Mouse (Mus musculus): Measurements from ENCODE around the gene Upf1. TPM values are rescaled to one million over a fixed set of nuclear protein-coding genes. Genes with fewer than 3 reads are reported as not detected.

Gene Upf1
- total RNA-seq, 2 experiments from 2014 or later, result 54.9 to 55.3 TPM

Other genes with a start within 250 kb of the Upf1 start
- 100 to 1,000 TPM; 511 to 532 TPM for gene Ncan, start 232.4 kb downstream of the Upf1 start, total RNA-seq (2021)
- gene Nr2c2ap, start 221.9 kb downstream of the Upf1 start, total RNA-seq (2021), result 10 to 100 TPM; 33.0 to 34.5 TPM
- gene Rfxank, start 214.1 kb downstream of the Upf1 start, total RNA-seq (2021), result 10 to 100 TPM; 11.7 to 14.6 TPM
- 10 to 100 TPM; 42.2 to 44.7 TPM for gene Borcs8, start 213.8 kb downstream of the Upf1 start, total RNA-seq (2021)
- under 1 TPM; 0.72 to 0.94 TPM for gene Mef2b, start 213.6 kb downstream of the Upf1 start, total RNA-seq (2021)
- gene Tmem161a, start 180.9 kb downstream of the Upf1 start, total RNA-seq (2021), result 10 to 100 TPM; 48.3 to 56.0 TPM
- gene Slc25a42, start 141.0 kb downstream of the Upf1 start, total RNA-seq (2021), result 10 to 100 TPM; 20.7 to 24.9 TPM
- gene Sugp2, start 119.1 kb downstream of the Upf1 start, total RNA-seq (2021), result 100 to 1,000 TPM; 160 to 169 TPM
- 100 to 1,000 TPM; 111 to 122 TPM for gene Armc6, start 118.8 kb downstream of the Upf1 start, total RNA-seq (2021)
- gene Homer3, start 70.5 kb downstream of the Upf1 start, total RNA-seq (2021), result 10 to 100 TPM; 20.0 to 22.3 TPM
- 10 to 100 TPM; 65.7 to 69.9 TPM for gene Ddx49, start 50.8 kb downstream of the Upf1 start, total RNA-seq (2021)
- 100 to 1,000 TPM; 110 to 113 TPM for gene Cope, start 50.8 kb downstream of the Upf1 start, total RNA-seq (2021)
- 10 to 100 TPM; 61.6 to 67.6 TPM for gene Cers1, start 37.5 kb downstream of the Upf1 start, total RNA-seq (2021)
- gene Gdf1, start 23.5 kb downstream of the Upf1 start, total RNA-seq (2021), result 1 to 10 TPM; 6.8 to 7.9 TPM
- gene Comp, start 20.3 kb upstream of the Upf1 start, total RNA-seq (2021), result under 1 TPM in 1 of 2 experiments, not detected in 1; 0.20 TPM
- 100 to 1,000 TPM; 109 TPM for gene Crtc1, start 86.3 kb upstream of the Upf1 start, total RNA-seq (2021)
- gene Klhl26, start 123.7 kb upstream of the Upf1 start, total RNA-seq (2021), result 10 to 100 TPM; 26.3 to 28.7 TPM
- gene Tmem59l, start 134.1 kb upstream of the Upf1 start, total RNA-seq (2021), result 10 to 100 TPM; 65.7 to 80.3 TPM
- 10 to 100 TPM; 22.3 to 32.3 TPM for gene Crlf1, start 139.9 kb upstream of the Upf1 start, total RNA-seq (2021)
- 100 to 1,000 TPM; 109 to 116 TPM for gene Rex1bd, start 153.5 kb upstream of the Upf1 start, total RNA-seq (2021)
- 1,000 to 10,000 TPM; 1,115 to 1,131 TPM for gene Uba52, start 157.5 kb upstream of the Upf1 start, total RNA-seq (2021)
- 100 to 1,000 TPM; 311 to 344 TPM for gene Fkbp8, start 174.4 kb upstream of the Upf1 start, total RNA-seq (2021)
- 10 to 100 TPM; 31.9 to 33.0 TPM for gene Kxd1, start 174.7 kb upstream of the Upf1 start, total RNA-seq (2021)
- gene Ell, start 186.2 kb upstream of the Upf1 start, total RNA-seq (2021), result 10 to 100 TPM; 17.7 to 20.0 TPM
- 10 to 100 TPM; 87.9 to 88.5 TPM for gene Isyna1, start 241.1 kb upstream of the Upf1 start, total RNA-seq (2021)